Mouse (Mus musculus): Measurements from ENCODE around the gene Angptl3. TPM values are rescaled to one million over a fixed set of nuclear protein-coding genes. Genes with fewer than 3 reads are reported as not detected.

Gene Angptl3
- 1.5 TPM in 2 replicates for polyA plus RNA-seq (2016; fragmentation: Nextera tagmentation; extraction: Ambion mirVana)

GRCm38 (mm10) chr4:99030686-99031085 is at the start of gene Angptl3:
Gene Angptl3 (plus strand): TSS chr4:99030954.
- H3K4me3 ChIP-seq: no peak within 1 kb of the TSS
- H3K9me3 ChIP-seq: no peaks in the 10 kb centered on the region
- H3K27me3 ChIP-seq (replicated peaks; ENCODE audit: low read depth, poor library complexity, severe bottlenecking): no peaks in the 10 kb centered on the region
- H3K27ac ChIP-seq (replicated peaks): no peak within 1 kb of the TSS
- DNase-seq (ENCODE audit: low spot score): no peak
- H3K4me1 ChIP-seq: no peaks in the 10 kb centered on the region
- peaks cover 10% of the 10 kb centered on the region for H3K36me3 ChIP-seq (replicated peaks)
- 71% methylated on average over 2 of the region's 2 CpGs for WGBS

- no peaks in the 10 kb centered on the region for H3K9me3 ChIP-seq
- no peaks in the 10 kb centered on the region for H3K27me3 ChIP-seq (replicated peaks; ENCODE audit: low read depth, poor library complexity, severe bottlenecking)
- no peak for DNase-seq (ENCODE audit: low spot score)
- no peak overlapping the region for H3K4me3 ChIP-seq
- H3K4me1 ChIP-seq: peaks cover 9% of the 10 kb centered on the region; the same call in 1 of the 2 replicates
- 88% methylated on average over 8 of the region's 8 CpGs for WGBS
- no peak overlapping the region for H3K27ac ChIP-seq (replicated peaks)
- peaks cover 85% of the 10 kb centered on the region for H3K36me3 ChIP-seq (replicated peaks)
These were observed 46.1 kb upstream of the Angptl3 start for GRCm38 (mm10) chr4:98984701-98985100.

DNA sequence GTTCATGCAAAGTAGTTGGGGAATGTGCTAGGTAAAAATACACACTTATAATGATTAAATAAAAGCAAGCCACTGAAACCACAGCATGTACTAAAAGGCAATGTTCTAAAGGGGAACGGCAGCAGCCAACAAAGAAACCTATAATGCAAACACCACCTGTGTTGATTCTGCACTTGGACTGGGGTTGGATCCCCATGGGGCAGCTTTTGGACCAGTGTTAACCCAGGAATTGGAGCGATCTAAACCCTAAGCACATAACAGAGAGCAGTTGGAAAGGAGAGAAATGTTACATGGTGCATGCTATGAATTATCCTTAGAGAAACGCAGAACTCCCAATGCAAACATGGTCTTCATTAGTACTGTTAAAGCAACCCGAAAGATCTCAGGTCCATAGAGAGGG is 37.3 kb upstream of the Angptl3 start:
- DNase-seq (ENCODE audit: low spot score): no peak
- Histone ChIP-seq H3K9me3 (no peaks in the 10 kb centered on the region), H3K4me1 (no peaks in the 10 kb centered on the region), H3K27me3 (replicated peaks; ENCODE audit: low read depth, poor library complexity, severe bottlenecking) (no peaks in the 10 kb centered on the region), H3K36me3 (replicated peaks) (peaks cover 48% of the 10 kb centered on the region), H3K4me3 (no peak overlapping the region), H3K27ac (replicated peaks) (no peak overlapping the region)
- WGBS: 87% methylated on average over 4 of the region's 4 CpGs

DNA sequence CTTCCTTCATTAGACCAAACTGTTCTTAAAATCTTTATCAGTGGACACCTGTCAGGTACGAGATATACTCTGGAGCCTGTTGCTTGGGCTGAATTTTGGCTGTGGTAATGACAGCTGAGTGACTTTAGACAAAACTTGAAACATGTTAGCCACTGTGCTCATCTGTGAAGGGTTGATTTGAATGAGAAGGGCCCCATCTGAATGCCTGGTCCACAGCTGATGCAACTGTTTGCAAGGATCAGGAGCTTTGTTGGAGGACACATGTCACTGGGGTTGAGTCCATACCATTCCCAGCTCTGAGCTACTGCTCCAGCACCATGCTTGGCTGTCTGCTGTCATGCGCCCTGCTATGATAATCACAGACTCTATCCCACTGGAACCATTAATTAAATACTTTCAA is 25.2 kb upstream of the Angptl3 start:
- DNase-seq (ENCODE audit: low spot score): no peak

GRCm38 (mm10) chr4:99006319-99006718 is 24.4 kb upstream of the Angptl3 start:
- Histone ChIP-seq H3K4me3 (no peak overlapping the region), H3K36me3 (replicated peaks) (peaks cover 80% of the 10 kb centered on the region), H3K27me3 (replicated peaks; ENCODE audit: low read depth, poor library complexity, severe bottlenecking) (no peaks in the 10 kb centered on the region), H3K4me1 (no peaks in the 10 kb centered on the region), H3K9me3 (no peaks in the 10 kb centered on the region), H3K27ac (replicated peaks) (no peak overlapping the region)
- DNase-seq (ENCODE audit: low spot score): no peak
- 86% methylated on average over 2 of the region's 2 CpGs for WGBS

More for the DNA sequence above, 25.2 kb upstream of the Angptl3 start:
- H3K36me3 ChIP-seq (replicated peaks): peaks cover 77% of the 10 kb centered on the region
- H3K27me3 ChIP-seq (replicated peaks; ENCODE audit: low read depth, poor library complexity, severe bottlenecking): no peaks in the 10 kb centered on the region
- H3K4me3 ChIP-seq: no peak overlapping the region
- WGBS: 95% methylated on average over 2 of the region's 2 CpGs
- no peaks in the 10 kb centered on the region for H3K4me1 ChIP-seq
- H3K9me3 ChIP-seq: no peaks in the 10 kb centered on the region
- no peak overlapping the region for H3K27ac ChIP-seq (replicated peaks)

DNA sequence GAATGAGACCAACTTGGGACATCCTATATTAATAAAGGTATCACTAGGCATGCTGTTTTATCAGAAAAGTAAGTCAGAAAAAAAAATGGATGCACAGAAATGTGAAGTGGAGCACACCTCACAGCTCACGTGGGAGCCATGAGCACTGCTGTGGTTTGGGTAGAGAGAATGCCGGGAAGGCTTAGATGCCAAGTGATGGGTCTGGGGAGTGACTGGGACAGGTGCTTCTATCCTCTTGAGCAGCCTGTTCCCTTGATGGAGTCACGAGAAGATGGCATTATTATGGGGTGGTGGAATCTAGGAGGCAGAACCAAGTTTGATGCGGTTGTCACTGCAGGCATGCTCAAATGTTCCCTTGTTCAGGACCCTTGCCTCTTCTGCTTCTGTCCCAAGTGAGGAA is 19.7 kb upstream of the Angptl3 start:
- no peaks in the 10 kb centered on the region for H3K4me1 ChIP-seq
- no peak for DNase-seq (ENCODE audit: low spot score)
- WGBS: 89% methylated on average over 4 of the region's 4 CpGs
- peaks cover 81% of the 10 kb centered on the region for H3K36me3 ChIP-seq (replicated peaks)
- H3K27me3 ChIP-seq (replicated peaks; ENCODE audit: low read depth, poor library complexity, severe bottlenecking): no peaks in the 10 kb centered on the region
- no peak overlapping the region for H3K4me3 ChIP-seq
- H3K9me3 ChIP-seq: no peaks in the 10 kb centered on the region
- no peak overlapping the region for H3K27ac ChIP-seq (replicated peaks)

DNA sequence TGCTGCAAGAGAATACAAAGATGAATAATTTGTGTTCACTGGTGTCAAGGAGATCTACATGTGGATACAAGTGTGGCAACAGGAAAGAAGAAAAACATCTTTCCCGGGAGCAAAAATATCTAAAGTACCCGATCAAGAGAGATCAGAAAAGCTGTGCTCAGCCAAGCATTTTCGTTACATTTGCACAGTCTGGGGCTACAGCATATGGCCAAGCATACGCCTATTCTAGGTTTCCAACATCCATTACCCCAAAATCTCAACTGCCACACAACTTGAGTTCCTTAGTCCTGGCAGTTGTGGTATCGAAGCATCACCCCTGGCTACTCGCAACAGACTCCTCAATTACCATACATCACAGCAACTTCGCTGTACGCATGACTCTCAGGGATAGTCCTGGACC is 8.5 kb upstream of the Angptl3 start:
- Histone ChIP-seq H3K27ac (replicated peaks) (no peak overlapping the region), H3K4me3 (no peak overlapping the region), H3K27me3 (replicated peaks; ENCODE audit: low read depth, poor library complexity, severe bottlenecking) (no peaks in the 10 kb centered on the region), H3K4me1 (no peaks in the 10 kb centered on the region), H3K9me3 (no peaks in the 10 kb centered on the region), H3K36me3 (replicated peaks) (peaks cover 52% of the 10 kb centered on the region)
- no peak for DNase-seq (ENCODE audit: low spot score)
- WGBS: 96% methylated on average over 8 of the region's 8 CpGs

- H3K4me3 ChIP-seq: no peak overlapping the region
- DNase-seq (ENCODE audit: low spot score): no peak
- H3K27ac ChIP-seq (replicated peaks): no peak overlapping the region
- 90% methylated on average over 5 of the region's 5 CpGs for whole genome bisulfite sequencing
- H3K9me3 ChIP-seq: no peaks in the 10 kb centered on the region
- no peaks in the 10 kb centered on the region for H3K4me1 ChIP-seq
- no peaks in the 10 kb centered on the region for H3K27me3 ChIP-seq (replicated peaks; ENCODE audit: low read depth, poor library complexity, severe bottlenecking)
- H3K36me3 ChIP-seq (replicated peaks): peaks cover 15% of the 10 kb centered on the region
These were observed 2.4 kb upstream of the Angptl3 start for GRCm38 (mm10) chr4:99028377-99028776.

DNA sequence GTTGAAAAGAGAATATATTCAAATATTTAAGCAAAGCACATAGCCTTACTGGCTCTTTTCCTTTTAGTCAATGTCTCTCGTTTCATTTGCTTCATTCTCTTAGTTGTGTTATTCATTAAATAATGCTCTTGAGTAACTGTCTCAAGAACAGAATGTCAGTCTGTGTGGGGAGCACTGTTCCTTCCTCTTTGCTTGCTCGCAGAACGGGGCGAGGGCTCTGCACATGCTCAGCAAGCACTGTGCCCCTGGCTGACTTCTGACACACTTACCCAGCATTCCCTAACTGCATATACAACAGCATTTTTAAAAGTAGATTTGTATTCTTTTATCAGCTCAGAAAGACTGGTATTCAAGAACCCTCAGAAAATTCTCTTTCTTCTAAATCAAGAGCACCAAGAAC is 2.2 kb downstream of the Angptl3 start:
- H3K27me3 ChIP-seq (replicated peaks; ENCODE audit: low read depth, poor library complexity, severe bottlenecking): no peaks in the 10 kb centered on the region
- H3K36me3 ChIP-seq (replicated peaks): peaks cover 2% of the 10 kb centered on the region; the same call in 1 of the 2 replicates
- H3K27ac ChIP-seq (replicated peaks): no peak overlapping the region
- 87% methylated on average over 4 of the region's 4 CpGs for WGBS
- no peak overlapping the region for H3K4me3 ChIP-seq
- H3K4me1 ChIP-seq: no peaks in the 10 kb centered on the region
- no peak for DNase-seq (ENCODE audit: low spot score)
- H3K9me3 ChIP-seq: no peaks in the 10 kb centered on the region

DNA sequence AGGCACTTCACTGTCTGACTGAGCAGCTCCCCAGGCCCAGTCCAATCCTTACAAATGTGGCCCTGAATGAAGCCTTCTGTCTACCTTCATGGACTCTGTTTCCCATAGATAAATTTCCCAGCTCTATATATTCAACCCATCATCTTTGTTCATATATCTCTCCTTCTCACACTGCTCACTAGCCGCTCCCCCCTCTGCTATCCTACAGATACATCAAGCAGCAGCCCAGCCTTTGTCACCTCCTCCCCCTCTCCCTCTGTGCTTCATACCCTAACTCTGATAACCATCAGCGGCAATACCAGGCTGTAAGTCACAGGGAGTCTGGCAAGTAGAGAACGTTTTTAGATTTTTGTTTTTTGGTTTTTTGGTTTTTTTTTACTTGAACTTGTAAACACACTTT is 14.1 kb downstream of the Angptl3 start:
- Histone ChIP-seq H3K4me1 (no peaks in the 10 kb centered on the region), H3K27ac (replicated peaks) (no peak overlapping the region), H3K36me3 (replicated peaks) (peaks cover 80% of the 10 kb centered on the region), H3K4me3 (no peak overlapping the region), H3K9me3 (peaks cover 11% of the 10 kb centered on the region; the same call in 1 of the 2 replicates), H3K27me3 (replicated peaks; ENCODE audit: low read depth, poor library complexity, severe bottlenecking) (no peaks in the 10 kb centered on the region)
- WGBS: 86% methylated on average over 3 of the region's 3 CpGs
- no peak for DNase-seq (ENCODE audit: low spot score)

DNA sequence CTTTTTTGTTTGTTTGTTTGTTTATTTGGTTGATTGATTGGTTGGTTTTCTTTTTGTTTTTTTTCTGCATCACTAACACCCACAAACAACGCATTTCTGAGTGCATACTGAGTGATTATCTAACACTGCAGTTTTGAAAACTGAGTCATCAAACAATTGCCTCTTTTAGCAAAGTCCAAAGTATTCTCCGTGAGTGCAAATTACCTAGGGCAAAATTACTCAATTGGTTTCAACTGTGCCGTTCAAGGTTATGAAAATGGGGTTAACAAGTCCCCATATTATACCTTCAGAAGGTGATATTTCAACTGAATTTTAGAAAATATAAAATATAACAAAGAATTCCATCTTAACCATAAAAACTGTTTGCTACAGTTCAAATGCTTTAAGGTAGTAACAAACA is 15.7 kb downstream of the Angptl3 start:
- no peak for DNase-seq (ENCODE audit: low spot score)
- Histone ChIP-seq H3K27me3 (replicated peaks; ENCODE audit: low read depth, poor library complexity, severe bottlenecking) (no peaks in the 10 kb centered on the region), H3K27ac (replicated peaks) (no peak overlapping the region), H3K36me3 (replicated peaks) (peaks cover 79% of the 10 kb centered on the region), H3K9me3 (peaks cover 10% of the 10 kb centered on the region; the same call in 1 of the 2 replicates), H3K4me3 (no peak overlapping the region), H3K4me1 (no peaks in the 10 kb centered on the region)
- WGBS: 70% methylated on average over 3 of the region's 3 CpGs

DNA sequence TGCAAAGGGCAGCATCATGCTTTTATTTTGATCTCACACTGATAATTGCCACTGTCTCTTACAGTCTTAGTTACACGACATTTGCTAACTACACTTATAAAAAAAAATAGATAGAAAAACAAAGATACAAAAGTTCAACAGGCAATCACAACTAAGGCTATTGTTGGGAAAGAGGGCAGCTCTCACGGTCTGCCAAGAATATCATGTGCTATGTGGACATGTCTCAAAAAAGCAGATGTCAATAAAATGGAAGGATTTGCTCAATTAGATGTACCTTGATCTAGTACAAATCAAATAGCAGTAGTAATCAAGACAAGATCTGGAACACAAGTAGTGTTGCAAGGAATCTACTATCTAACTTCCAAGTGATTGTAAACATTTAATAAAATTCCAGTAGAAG is 17.8 kb downstream of the Angptl3 start:
- no peak overlapping the region for H3K27ac ChIP-seq (replicated peaks)
- no peaks in the 10 kb centered on the region for H3K27me3 ChIP-seq (replicated peaks; ENCODE audit: low read depth, poor library complexity, severe bottlenecking)
- no peak overlapping the region for H3K4me3 ChIP-seq
- no peaks in the 10 kb centered on the region for H3K4me1 ChIP-seq
- no peaks in the 10 kb centered on the region for H3K9me3 ChIP-seq
- WGBS: 92% methylated on average over 2 of the region's 2 CpGs
- H3K36me3 ChIP-seq (replicated peaks): peaks cover 79% of the 10 kb centered on the region
- DNase-seq (ENCODE audit: low spot score): no peak

DNA sequence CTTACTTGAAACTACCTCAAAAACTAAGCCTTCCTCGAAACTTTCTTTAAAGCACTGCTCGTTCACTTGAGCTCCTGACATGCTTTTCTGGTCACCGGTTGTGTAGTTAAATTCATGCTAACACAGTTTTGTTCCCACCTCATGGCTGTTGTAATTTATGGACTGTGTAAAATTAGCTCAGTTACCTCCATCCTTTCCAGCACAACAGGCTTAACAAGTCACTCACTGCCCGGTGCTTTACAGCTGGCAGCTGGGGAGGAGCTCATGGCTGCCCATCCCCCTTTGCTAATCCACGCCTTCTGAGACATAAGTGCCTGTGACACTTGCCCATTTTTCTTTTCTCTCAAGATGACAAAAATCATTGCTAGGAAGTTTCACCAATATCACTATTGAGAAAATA is 33.8 kb downstream of the Angptl3 start:
- Histone ChIP-seq H3K27ac (replicated peaks) (no peak overlapping the region), H3K36me3 (replicated peaks) (peaks cover 85% of the 10 kb centered on the region), H3K27me3 (replicated peaks; ENCODE audit: low read depth, poor library complexity, severe bottlenecking) (no peaks in the 10 kb centered on the region), H3K9me3 (no peaks in the 10 kb centered on the region), H3K4me3 (no peak overlapping the region), H3K4me1 (no peaks in the 10 kb centered on the region)
- DNase-seq (ENCODE audit: low spot score): no peak
- 71% methylated on average over 5 of the region's 5 CpGs for WGBS

GRCm38 (mm10) chr4:99068806-99069205 is 38.1 kb downstream of the Angptl3 start:
- Histone ChIP-seq H3K27me3 (replicated peaks; ENCODE audit: low read depth, poor library complexity, severe bottlenecking) (no peaks in the 10 kb centered on the region), H3K4me3 (no peak overlapping the region), H3K36me3 (replicated peaks) (peaks cover 86% of the 10 kb centered on the region), H3K9me3 (no peaks in the 10 kb centered on the region), H3K27ac (replicated peaks) (no peak overlapping the region), H3K4me1 (no peaks in the 10 kb centered on the region)
- no peak for DNase-seq (ENCODE audit: low spot score)
- 85% methylated on average over 6 of the region's 6 CpGs for WGBS

Measured in embryonic facial prominence, embryonic 10.5 days (tissue).